In genomic region chr6:37895646-37896435, GRCm38 (mm10) we compare ENCODE assay signal across 8 mouse cellular contexts. TPM values are rescaled to one million over a fixed set of nuclear protein-coding genes. Genes with fewer than 3 reads are reported as not detected.
DNase-seq lines count a peak whose midpoint lies in the region; ATAC-seq and TF ChIP-seq lines count a peak whose summit lies in the region.

No protein-coding gene starts in this region.

- peak overlapping the region; percentile 39; the same call in 1 of the 2 replicates for H3K27ac ChIP-seq in forebrain, embryonic 14.5 days (ENCODE audit: low read depth, low read length)
- peak overlapping the region; percentile 46 for H3K27ac ChIP-seq in hindbrain, embryonic 16.5 days (ENCODE audit: low read depth, low read length)
- H3K27ac ChIP-seq in neural tube, embryonic 14.5 days (ENCODE audit: low read depth, low read length), result no peak overlapping the region; the same call in 1 of the 2 replicates

- TF ChIP-seq CTCF in Patski (IDR thresholded peaks at IDR 0.05), result no peak

- POLR2A ChIA-PET in Patski (lab: Charles Lee), result interaction anchor here (0.6 kb wide), 1 partner anchor 195 kb away, joined by 6 read pairs; no protein-coding TSS in a partner anchor

- H3K27me3 ChIP-seq in Patski, result no peaks in the 10 kb centered on the region
- H3K27me3 ChIP-seq in forebrain, embryonic 14.5 days (replicated peaks; ENCODE audit: control insufficient read depth, insufficient read depth, low read length), result no peaks in the 10 kb centered on the region
- H3K27me3 ChIP-seq in hindbrain, embryonic 16.5 days (replicated peaks; ENCODE audit: control insufficient read depth, insufficient read depth, low read length), result no peaks in the 10 kb centered on the region
- H3K27me3 ChIP-seq in neural tube, embryonic 14.5 days (ENCODE audit: control insufficient read depth, insufficient read depth, low read length), result no peaks in the 10 kb centered on the region

- no peak overlapping the region for H3K9ac ChIP-seq in forebrain, embryonic 14.5 days (ENCODE audit: low read length)
- no peak overlapping the region for H3K9ac ChIP-seq in hindbrain, embryonic 16.5 days (ENCODE audit: low read depth, low read length)
- no peak overlapping the region for H3K9ac ChIP-seq in neural tube, embryonic 14.5 days (replicated peaks; ENCODE audit: low read depth, low read length)

- peaks cover 5% of the 10 kb centered on the region; the same call in 1 of the 2 replicates for H3K4me1 ChIP-seq in forebrain, embryonic 14.5 days (ENCODE audit: control insufficient read depth, insufficient read depth, low read length)
- peaks cover 4% of the 10 kb centered on the region; the same call in 1 of the 2 replicates for H3K4me1 ChIP-seq in hindbrain, embryonic 16.5 days (ENCODE audit: control insufficient read depth, insufficient read depth, low read depth, low read length)
- no peaks in the 10 kb centered on the region for H3K4me1 ChIP-seq in neural tube, embryonic 14.5 days (ENCODE audit: control insufficient read depth, insufficient read depth, low read length)

- peak; percentile 7 to 14 for DNase-seq in left cerebral cortex, adult 9 months (ENCODE audit: low spot score in 2 of 2)
- DNase-seq in left cerebral cortex, adult 18-20 months (ENCODE audit: low spot score in 2 of 2), result no peak
- DNase-seq in Patski (ENCODE audit: low read depth, low spot score), result no peak
- peak; percentile 89 for DNase-seq in forebrain, embryonic 14.5 days (ENCODE audit: low spot score)
- DNase-seq in left cerebral cortex, postnatal 14 days (ENCODE audit: low spot score in 2 of 2), result peak; percentile 49 to 56
- DNase-seq in c-Kit-positive CD71-positive TER-119-positive erythroid progenitor cells, embryonic 14.5 days (ENCODE audit: low spot score), result no peak

- H3K9me3 ChIP-seq in forebrain, embryonic 14.5 days (replicated peaks; ENCODE audit: control insufficient read depth, low read length), result peaks cover 10% of the 10 kb centered on the region; the same call in 1 of the 2 replicates
- H3K9me3 ChIP-seq in hindbrain, embryonic 16.5 days (ENCODE audit: control insufficient read depth, low read length), result peaks cover 6% of the 10 kb centered on the region
- no peaks in the 10 kb centered on the region for H3K9me3 ChIP-seq in neural tube, embryonic 14.5 days (ENCODE audit: control insufficient read depth, low read length)

- in situ Hi-C loops in Patski (cut with MboI; ENCODE audit: low pct_unique_long_range_greater_than_20kb), result no loop called here

- no peak overlapping the region for H3K4me2 ChIP-seq in forebrain, embryonic 14.5 days (ENCODE audit: low read length)
- no peak overlapping the region for H3K4me2 ChIP-seq in hindbrain, embryonic 16.5 days (ENCODE audit: low read length)
- no peak overlapping the region for H3K4me2 ChIP-seq in neural tube, embryonic 14.5 days (ENCODE audit: low read depth, low read length)

- intact Hi-C loops in left cerebral cortex, postnatal 14 days (cut with DNase I), result no loop called here

- ATAC-seq in Patski, result peak; percentile 31
- ATAC-seq in forebrain, embryonic 14.5 days, result peak; percentile 91
- ATAC-seq in hindbrain, embryonic 16.5 days, result peak; percentile 93
- peak; percentile 90 for ATAC-seq in neural tube, embryonic 14.5 days (ENCODE audit: low read depth)

- H3K36me3 ChIP-seq in forebrain, embryonic 14.5 days (ENCODE audit: control insufficient read depth, insufficient read depth, low read length), result no peaks in the 10 kb centered on the region
- H3K36me3 ChIP-seq in hindbrain, embryonic 16.5 days (ENCODE audit: control insufficient read depth, insufficient read depth, low read length), result 0 out of 2 replicates have a peak, but pooled peaks cover 2% of the 10 kb centered on the region
- H3K36me3 ChIP-seq in neural tube, embryonic 14.5 days (ENCODE audit: control insufficient read depth, insufficient read depth, low read length), result no peaks in the 10 kb centered on the region

- 50% methylated on average over 5 of the region's 5 CpGs for WGBS in forebrain, embryonic 14.5 days
- 64% methylated on average over 5 of the region's 5 CpGs for WGBS in hindbrain, embryonic 16.5 days
- WGBS in neural tube, embryonic 14.5 days, result 65% methylated on average over 5 of the region's 5 CpGs

- no peak overlapping the region for H3K4me3 ChIP-seq in forebrain, embryonic 14.5 days (ENCODE audit: low read depth, low read length)
- H3K4me3 ChIP-seq in hindbrain, embryonic 16.5 days (ENCODE audit: low read length), result no peak overlapping the region
- H3K4me3 ChIP-seq in neural tube, embryonic 14.5 days (ENCODE audit: low read depth, low read length), result no peak overlapping the region

- CTCF ChIA-PET in Patski (lab: Charles Lee), result interaction anchor here (1.1 to 1.2 kb wide), 3 partner anchors 10 to 31 kb away, joined by 3 to 4 read pairs (median 3); no protein-coding TSS in a partner anchor

RNA-seq across cellular contexts. Expression of gene Trim24, which starts 25.2 kb away (rescaled TPM):
- 10 to 100 TPM; 27.2 to 30.0 TPM for total RNA-seq in left cerebral cortex, adult 18-20 months (2021)
- polyA plus RNA-seq in Patski (2021), result 20.0 TPM
- 23.0 and 24.7 TPM in 2 replicates for polyA plus RNA-seq in forebrain, embryonic 14.5 days (2014; fragmentation: Nextera tagmentation; extraction: Ambion mirVana)
- polyA plus RNA-seq in hindbrain, embryonic 16.5 days (2015; fragmentation: Nextera tagmentation; extraction: Ambion mirVana), result 13.2 and 15.9 TPM in 2 replicates
- total RNA-seq in left cerebral cortex, postnatal 14 days (2021), result 10 to 100 TPM; 32.2 to 32.9 TPM
- polyA plus RNA-seq in neural tube, embryonic 14.5 days (2014; fragmentation: Nextera tagmentation; extraction: Ambion mirVana), result 40.1 and 41.8 TPM in 2 replicates

Comparison
In these comparisons a context has a peak if more than half of its experiments do, and no peak if none do; other contexts are left out.
1. DNase-seq: peak in left cerebral cortex, adult 9 months (2 of 2), forebrain, embryonic 14.5 days (single experiment) and left cerebral cortex, postnatal 14 days (2 of 2); none in left cerebral cortex, adult 18-20 months (0 of 2), Patski (single experiment) and c-Kit-positive CD71-positive TER-119-positive erythroid progenitor cells, embryonic 14.5 days (single experiment).
2. ATAC-seq: peak in every context shown above with its lines; median percentile 93 in hindbrain, embryonic 16.5 days; 91 in forebrain, embryonic 14.5 days; 90 in neural tube, embryonic 14.5 days; 31 in Patski.